Mouse (Mus musculus) ZHBTc4 (cell line): ENCODE results near the gene Icam5.
A peak's percentile ranks its signal among the peaks of the same experiment; 100 is the strongest.

ENCODE experiments used
- DNase-seq: peaks from one replicate; pipeline ENCODE4 v3.0.0-alpha.2; 2011; ENCODE audit warnings: low read depth, low spot score

Icam5 gene

GRCm38 (mm10) chr9:21014691-21015570 is 16.9 kb upstream of the Icam5 start:
- peak; percentile 86 for DNase-seq

GRCm38 (mm10) chr9:21015571-21016130 is 16.2 kb upstream of the Icam5 start, which contains the start of gene Icam1:
TSS of gene Icam1 (plus strand) at chr9:21015985.
- DNase-seq, result peak; percentile 87

GRCm38 (mm10) chr9:21016331-21017176 is 15.3 kb upstream of the Icam5 start:
- DNase-seq, result peak; percentile 73

- DNase-seq, result no peak
Measured at GRCm38 (mm10) chr9:21017177-21017575, 14.7 kb upstream of the Icam5 start.

GRCm38 (mm10) chr9:21018600-21018999 is 13.3 kb upstream of the Icam5 start:
- no peak for DNase-seq

GRCm38 (mm10) chr9:21021363-21021762 is 10.5 kb upstream of the Icam5 start:
- DNase-seq, result no peak

- DNase-seq, result peak; percentile 86
Measured at GRCm38 (mm10) chr9:21022288-21022687, 9.6 kb upstream of the Icam5 start.

GRCm38 (mm10) chr9:21022726-21023125 is 9.1 kb upstream of the Icam5 start:
- no peak for DNase-seq

GRCm38 (mm10) chr9:21025258-21025810 is 6.5 kb upstream of the Icam5 start:
- no peak for DNase-seq

GRCm38 (mm10) chr9:21026849-21027248 is 5.0 kb upstream of the Icam5 start:
- DNase-seq, result no peak

- DNase-seq, result peak; percentile 78
Measured at GRCm38 (mm10) chr9:21027774-21028290, 4.0 kb upstream of the Icam5 start.

GRCm38 (mm10) chr9:21028560-21029110 is 3.2 kb upstream of the Icam5 start:
- DNase-seq, result no peak

- peak; percentile 95 for DNase-seq
Measured at GRCm38 (mm10) chr9:21029291-21030054, 2.4 kb upstream of the Icam5 start, which contains the start of gene Icam4. TSS of gene Icam4 (plus strand) at chr9:21029373.

GRCm38 (mm10) chr9:21030055-21030600 is 1.7 kb upstream of the Icam5 start:
- DNase-seq, result no peak

GRCm38 (mm10) chr9:21030781-21031250 is 1.1 kb upstream of the Icam5 start:
- peak; percentile 96 for DNase-seq

GRCm38 (mm10) chr9:21031251-21031895 is 500 bp upstream of the Icam5 start:
- peak; percentile 84 for DNase-seq

- DNase-seq, result no peak
Measured at GRCm38 (mm10) chr9:21032491-21032890, 618 bp downstream of the Icam5 start.

GRCm38 (mm10) chr9:21033136-21033535 is 1.3 kb downstream of the Icam5 start:
- DNase-seq, result peak; percentile 95

- peak; percentile 82 for DNase-seq
Measured at GRCm38 (mm10) chr9:21034481-21035085, 2.7 kb downstream of the Icam5 start.
